Mouse (Mus musculus) cerebellum, postnatal 14 days (tissue): ENCODE data around the gene Adm2.

Experiments
- DNase-seq, 2 experiments: peaks; one replicate each; pipeline ENCODE4 v3.0.0; 2021; ENCODE audit warnings: mixed read lengths in 2 of 2

The Adm2 gene

DNA sequence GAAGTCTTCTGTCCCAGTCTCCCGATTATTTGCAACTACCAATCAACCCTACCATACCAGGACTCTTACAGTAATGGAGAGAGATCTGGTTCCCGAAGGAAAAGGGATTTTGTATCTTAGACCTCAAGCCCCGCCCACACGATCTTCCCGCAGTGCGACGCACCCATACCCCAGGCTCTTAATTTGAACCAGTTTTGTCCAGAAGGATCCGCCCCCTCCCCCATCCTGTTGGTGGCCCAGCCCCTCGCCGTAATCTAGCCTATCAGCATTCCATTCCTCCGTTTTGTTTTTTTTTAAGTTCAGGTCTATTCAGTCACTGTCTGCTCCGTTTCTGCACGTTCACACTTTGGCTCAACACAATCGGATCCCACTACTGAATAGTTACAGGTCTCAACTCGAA is 33.9 kb downstream of the Adm2 start:
- peak; percentile 74 to 88 for DNase-seq

DNA sequence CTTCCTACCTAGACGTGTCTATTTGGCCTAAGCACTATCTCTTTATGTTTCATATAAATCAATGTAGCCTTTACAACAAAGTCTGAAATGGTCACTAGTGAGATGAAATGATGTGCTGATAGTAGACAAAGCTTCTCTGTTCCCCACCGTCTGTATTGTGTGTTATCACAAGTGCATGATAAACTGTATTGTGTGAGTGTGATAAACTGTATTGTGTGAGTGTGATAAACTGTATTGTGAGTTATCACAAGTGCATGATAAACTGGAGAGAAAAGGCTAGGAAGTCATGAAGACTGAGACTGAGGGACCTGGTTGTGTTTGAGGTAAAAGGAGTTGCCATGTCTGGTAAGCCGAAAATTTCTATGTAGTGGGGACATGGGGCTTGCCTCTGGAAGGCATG is 36.3 kb downstream of the Adm2 start:
- no peak for DNase-seq

DNA sequence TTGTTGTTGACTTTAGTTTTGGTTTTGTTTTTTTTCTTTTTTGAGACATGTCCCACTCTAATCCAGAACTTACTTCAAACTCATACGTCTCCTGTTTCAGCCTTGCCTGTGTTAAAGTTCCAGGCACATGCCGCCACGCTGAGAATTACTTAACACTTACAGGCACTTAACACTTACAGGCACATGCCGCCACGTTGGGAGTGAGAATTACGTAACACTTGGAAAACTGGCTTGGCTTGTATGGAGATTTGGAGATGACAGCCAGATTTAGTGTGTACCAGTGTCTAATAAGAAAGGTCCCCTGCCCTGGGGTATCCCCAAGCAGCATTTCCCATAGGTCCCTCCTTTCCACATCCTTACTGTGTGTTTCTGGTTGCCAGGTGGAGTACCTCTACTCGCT is 40.5 kb downstream of the Adm2 start:
- DNase-seq: no peak

DNA sequence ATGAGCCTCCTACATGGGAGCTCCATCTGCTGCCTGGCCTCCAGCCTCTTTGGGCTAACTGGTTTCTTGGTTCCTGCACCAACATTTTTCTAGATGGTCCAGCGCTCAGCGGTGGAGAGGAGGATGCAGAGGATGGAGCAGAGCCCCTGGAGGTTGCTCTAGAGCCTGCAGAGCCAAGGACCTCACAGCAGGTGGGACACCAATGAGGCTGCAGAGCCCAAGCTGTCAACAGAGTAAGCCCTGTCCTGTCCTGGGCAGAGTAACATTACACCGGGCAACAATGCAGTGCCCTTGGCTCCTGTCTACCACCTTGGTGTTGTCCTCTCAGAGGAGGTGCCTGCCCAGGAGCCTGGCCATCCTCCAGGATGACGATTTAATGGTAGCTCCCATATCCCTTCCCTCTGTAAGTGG is 42.6 kb downstream of the Adm2 start:
- DNase-seq: peak; percentile 95 to 97

DNA sequence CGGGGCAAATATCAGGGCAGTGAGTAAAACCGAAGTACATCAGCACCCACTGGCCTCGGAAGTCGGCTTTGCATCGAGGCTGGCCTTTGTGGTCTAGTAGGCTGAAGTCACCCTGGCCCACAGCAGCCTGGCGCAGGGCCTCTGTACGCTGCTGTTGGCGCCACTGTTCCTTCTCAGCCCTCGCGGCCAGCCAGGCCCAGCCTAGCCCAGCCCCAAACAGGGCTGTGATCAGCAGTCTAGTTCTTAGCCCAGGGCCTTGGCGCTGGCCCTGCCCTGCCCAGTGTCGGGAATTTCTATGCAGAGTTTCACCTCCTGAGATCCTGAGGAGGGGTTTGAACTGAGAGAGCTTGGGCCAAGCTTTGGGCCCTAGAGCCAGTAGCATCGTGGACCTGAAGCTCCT is 49.5 kb downstream of the Adm2 start:
- DNase-seq: peak in 1 of 2 experiments; percentile 19

DNA sequence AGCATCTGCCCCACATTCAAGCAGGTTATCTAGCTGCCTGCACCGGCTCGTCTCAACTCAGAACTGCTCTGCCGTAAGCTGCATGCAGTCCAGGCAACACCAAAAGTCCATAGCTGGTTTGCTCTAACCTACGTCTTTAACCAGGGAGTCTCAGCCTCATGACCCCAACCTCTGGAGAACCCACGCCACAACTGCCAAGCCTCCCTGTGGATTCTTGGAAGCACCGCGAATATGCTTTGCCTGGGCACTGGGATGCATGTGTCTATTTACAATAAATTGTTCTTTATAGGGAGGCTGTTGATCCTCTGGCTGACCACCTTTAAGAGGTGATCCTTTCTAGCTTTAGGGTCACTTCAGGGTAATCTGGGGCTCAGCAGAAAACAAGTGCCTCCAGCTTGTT is 50.0 kb downstream of the Adm2 start:
- peak in 1 of 2 experiments; percentile 24 for DNase-seq

GRCm38 (mm10) chr15:89373027-89373761 is 50.7 kb downstream of the Adm2 start:
- DNase-seq: peak; percentile 86 to 87

DNA sequence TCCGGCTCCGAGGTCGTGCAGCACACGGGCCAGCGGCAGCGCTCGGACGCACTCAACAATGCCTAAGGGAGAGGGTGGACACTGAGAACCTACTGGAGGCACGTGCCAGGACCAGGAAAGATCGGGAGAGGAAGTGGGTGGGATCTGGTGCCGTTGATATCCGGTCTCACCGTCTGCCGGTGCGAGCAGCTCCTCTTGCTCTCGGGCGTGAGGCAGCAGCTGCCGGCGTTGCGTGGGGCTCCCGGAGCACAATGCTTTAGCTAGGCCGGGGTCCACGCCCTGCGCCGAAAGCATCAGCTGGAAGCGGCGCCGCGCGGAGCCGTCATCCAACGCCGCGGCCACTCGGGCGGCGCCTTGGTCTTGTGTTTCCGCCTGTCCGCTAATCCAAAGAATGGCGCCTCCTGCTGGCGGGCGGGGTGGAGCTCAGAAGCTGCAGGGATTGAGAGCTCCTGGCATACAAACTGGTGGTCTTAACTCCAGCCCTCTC is 51.3 kb downstream of the Adm2 start, which contains the start of gene Sco2:
TSS of gene Sco2 (minus strand) at position 85 of the 487 bp plus-strand sequence.
- peak; percentile 98 to 99 for DNase-seq
